Mouse (Mus musculus): ENCODE measurements around the gene Scrg1. TPM values are rescaled to one million over a fixed set of nuclear protein-coding genes. Genes with fewer than 3 reads are reported as not detected.
"Not testable (repeated sequence)": the region's sequence is repeated elsewhere in the genome, so short reads cannot be mapped to it uniquely, and the experiment has no call there.

The Scrg1 gene
- total RNA-seq, 4 experiments from 2014 or later, result 53.6 to 76.8 (median 61.3) TPM

DNA sequence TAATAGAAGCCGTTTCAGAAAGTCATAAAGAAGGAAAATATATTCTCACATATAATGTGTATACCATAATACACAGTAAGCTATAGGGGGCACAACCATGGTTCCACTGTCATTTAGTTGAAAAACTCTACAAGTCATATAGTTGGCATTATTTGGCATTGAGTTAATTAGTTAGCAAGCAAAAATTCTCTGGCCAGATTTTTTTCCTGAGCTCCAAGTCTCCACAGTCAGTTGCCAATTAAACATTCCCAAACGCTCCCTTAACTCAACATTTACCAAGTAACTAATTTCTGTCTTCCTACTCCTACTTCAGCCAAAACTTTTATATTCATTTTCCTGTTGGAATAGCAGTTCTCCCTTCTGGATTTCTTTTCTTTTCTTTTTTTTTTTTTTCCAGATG is 2.4 kb upstream of the Scrg1 start:
- DNase-seq (ENCODE audit: low spot score in 2 of 2), result no peak

DNA sequence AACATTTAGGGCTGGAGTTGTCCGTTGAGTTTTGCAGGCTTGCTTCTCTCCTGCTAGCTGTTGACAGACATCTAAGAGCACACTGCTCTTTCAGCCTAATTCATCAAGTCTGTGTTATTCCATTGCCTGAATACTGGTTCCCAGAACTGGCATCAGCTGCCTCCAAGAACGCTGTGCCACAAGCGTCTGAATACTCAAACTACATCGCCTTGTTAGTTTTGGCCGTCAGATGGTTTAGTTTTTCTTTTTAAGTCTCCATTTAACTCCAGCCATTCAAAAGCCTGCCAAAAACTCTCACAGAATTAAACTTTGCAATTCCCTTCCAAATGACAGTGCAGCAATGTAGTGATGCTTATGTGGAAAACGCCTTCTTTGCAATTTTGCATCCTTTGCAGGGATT is 1.4 kb downstream of the Scrg1 start:
- DNase-seq (ENCODE audit: low spot score in 2 of 2), result peak; percentile 38 to 42

DNA sequence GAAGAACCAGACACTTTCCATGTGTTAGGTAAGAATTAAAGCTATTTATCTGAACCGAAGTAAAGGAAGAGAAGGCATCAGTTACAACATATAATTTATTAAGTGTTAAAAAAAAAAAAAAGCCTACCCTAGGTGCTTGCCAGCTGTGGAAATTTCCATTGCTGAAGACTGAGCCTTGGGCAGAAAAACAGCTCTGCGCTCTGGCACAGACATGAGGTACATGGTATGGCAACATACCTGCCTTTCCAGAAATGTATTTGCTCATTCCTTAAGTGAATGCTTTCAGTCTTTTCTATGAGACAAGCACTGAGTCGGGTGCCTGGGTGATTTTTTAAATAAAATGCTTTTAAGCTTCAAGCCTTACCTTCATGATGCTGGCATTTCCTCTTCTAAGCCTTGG is 2.2 kb downstream of the Scrg1 start:
- DNase-seq (ENCODE audit: low spot score in 2 of 2), result no peak

DNA sequence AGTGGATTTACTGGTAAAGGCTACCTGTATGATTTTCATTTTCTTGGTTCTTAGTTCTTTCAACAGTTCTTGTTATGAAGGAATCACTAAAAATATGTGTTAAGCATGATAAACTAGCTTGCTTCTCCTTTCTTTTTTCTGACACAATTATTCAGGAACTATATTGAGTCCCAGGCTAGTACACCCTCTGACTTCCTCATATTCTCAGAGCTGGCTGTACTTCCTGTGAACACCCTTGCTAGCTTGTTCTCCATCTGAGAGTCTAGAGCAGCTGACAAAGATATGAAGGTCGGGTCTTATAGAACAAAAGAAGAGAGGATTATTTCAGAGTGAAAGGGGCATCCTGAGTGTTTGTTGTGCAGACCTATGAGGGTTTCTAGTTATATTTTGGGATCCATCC is 7.1 kb downstream of the Scrg1 start:
- no peak for DNase-seq (ENCODE audit: low spot score in 2 of 2)

DNA sequence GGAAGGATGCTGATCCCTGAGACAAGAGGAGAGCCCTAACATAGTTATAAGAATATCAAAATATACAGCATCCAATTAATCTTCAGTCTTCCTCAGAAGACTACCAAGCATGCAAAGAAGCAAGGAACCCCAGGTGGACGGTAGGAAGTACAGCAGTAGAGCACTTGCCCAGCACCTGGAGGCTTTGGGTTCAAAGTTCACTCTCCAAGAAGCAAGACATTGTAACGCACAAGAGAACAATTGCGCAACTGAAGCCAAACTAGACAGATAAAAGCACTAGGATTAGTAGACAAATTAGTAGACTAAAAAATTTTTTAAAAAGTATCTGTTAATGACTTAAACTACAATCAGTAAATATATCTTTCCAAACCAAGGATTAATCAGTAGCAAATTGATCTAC is 8.0 kb downstream of the Scrg1 start:
- no peak for DNase-seq (ENCODE audit: low spot score in 2 of 2)

DNA sequence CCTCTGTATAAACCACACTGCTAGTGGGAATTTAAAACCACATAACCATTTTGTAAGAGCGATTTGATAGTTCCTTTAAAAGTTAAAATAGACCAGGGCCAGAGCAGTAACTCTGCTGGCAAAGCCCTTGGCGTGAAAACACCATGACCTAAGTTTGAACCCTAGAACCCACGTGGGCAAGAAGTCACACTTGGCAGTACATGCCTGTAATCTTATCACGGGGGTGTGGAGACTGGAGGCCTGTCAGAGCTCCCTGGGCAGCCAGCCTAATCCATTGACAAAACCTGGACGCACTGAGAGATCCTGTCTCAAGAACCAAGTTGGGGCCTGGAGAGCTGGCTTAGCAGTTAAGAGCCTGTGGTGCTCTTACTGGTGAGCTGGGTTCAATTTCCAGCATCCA is 12.9 kb downstream of the Scrg1 start:
- DNase-seq (ENCODE audit: low spot score in 2 of 2), result no peak

DNA sequence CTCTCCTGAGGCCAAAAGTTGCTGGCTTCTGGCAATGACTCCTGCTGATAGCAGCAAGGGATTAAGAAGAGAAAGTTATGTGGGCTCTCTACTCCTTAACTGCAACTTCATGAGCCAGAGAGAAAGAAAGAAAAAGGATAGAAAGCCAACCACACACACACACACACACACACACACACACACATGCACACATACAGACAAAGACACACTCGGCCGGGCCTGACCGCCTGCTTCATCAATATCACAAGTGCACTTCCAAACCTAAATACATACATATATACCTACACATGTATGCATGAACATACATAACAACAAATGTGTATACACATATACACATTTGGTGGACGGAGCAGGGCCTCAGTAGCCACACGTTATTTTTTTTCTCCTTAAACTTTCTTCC is 15.1 kb downstream of the Scrg1 start:
- no peak for DNase-seq (ENCODE audit: low spot score in 2 of 2)

DNA sequence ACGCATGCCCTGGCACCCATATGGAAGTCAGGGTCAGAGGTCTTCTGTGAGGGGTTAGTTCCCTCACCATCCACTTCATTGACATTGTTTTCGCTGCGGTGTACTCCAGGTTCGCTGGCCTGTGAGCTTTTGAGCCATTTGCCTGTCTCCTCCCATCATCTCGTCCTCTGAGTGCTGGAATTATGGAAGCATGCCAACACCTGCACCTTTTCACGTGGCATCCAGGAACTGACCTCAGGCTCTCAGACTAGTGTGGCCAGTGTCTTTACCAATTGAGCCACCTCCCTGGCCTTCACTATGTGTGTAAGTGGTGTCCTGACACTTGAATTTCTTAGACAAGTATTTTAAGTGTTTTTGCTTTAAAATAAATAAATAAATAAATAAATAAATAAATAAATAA is 18.0 kb downstream of the Scrg1 start:
- no peak for DNase-seq (ENCODE audit: low spot score in 2 of 2)

DNA sequence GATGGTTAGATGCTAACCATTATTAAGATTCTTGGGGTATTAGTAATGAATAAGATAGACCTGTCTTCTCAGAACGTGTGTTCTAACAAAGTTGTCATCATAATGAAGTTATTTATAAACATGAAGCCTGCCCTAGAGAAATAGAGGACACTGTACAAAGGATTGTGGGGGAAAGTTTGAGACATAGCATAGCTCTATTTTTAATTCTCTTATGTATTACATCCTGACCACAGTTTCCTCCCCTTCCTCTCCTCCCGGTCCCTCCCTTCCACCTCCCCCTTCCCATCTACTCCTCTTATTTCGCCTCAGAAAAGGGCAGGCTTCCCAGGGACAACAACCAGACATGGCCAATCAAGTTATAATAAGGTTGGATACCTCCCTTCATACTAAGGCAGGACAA is 22.7 kb downstream of the Scrg1 start:
- DNase-seq (ENCODE audit: low spot score in 2 of 2), result no peak

DNA sequence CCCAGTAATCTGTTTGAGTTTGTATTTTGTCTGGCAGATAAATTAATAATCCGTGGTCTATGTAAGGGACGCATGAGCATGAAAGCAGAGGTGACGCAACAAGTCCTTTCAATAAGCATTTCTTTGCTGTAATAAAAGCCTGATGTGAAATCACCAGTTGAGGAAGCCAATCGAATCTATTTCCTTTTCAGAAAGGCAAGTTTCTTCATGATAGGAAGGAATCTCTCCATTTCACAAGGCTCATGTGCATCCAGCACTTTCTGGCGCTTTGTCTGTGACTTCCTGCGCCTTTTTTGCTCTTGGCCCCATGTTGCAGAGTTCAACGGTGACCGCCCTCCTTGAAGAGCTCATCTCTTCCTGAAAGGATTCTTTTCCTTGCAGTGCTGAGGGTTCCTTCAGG is 24.0 kb downstream of the Scrg1 start:
- no peak for DNase-seq (ENCODE audit: low spot score in 2 of 2)

DNA sequence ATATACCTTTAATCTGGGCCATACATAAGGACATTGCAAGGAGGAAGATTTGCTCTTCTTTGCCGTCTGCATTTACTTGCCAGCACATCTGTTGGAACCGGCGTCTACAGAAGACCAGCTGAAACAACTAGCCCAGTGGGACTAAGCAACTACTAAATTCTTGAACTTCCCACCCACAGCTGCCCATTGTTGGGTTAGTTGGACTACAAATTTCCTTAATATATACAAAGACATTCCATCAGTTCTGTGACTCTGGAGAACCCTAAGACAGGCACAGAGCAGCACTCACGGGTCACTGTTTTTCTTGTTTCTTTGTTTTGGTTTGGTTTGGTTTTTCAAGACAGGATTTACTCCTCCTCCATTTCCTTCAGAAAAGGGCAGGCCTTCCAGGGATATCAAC is 24.9 kb downstream of the Scrg1 start:
- DNase-seq (ENCODE audit: low spot score in 2 of 2), result no peak

DNA sequence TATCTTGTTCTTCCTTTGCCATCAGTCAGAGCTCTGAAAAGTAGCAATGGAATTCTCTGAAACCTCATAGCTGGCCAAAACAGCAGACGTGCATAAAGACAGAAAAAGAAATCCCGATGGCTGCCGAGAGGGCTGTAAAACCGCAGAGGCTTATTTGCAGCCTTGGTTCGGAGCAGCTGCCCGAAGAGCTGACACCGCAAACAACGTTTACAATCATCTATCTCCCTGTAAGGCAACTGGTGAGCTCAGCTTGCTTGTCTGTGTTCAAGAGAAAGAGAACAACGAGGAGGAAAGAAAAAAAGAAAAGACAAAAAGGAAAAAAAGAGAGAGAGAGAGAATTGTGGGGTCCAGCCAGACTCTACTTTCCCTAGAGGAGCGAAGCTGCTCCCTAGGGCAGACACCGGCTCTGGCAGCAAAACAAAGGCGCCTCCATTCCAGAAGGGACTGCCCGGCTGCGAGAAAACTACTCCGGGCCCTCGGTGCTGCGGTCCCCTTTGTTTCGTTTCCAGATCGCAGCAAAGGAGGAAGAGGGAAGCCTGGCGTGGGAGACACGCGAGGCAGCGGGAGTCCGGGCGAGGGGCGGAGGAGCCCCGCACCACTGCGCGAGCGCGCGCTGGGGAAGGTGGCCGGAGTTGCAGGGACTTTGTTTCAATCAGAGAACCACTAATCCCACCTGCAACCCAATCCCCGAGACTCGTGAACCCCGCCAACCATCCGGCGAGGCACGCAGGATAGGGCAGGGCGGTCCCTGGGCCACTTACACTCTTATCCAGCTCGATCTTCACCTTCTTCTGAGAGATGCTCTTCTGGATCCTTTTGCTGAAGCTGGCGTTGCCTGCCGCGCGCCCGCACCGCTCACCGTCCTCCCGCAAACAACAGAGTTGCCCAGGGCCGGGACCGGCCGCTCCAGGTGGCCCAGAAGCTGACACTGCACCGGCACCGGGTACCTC is 31.0 kb downstream of the Scrg1 start:
- peak in 1 of 2 experiments; percentile 24 for DNase-seq (ENCODE audit: low spot score in 2 of 2)

DNA sequence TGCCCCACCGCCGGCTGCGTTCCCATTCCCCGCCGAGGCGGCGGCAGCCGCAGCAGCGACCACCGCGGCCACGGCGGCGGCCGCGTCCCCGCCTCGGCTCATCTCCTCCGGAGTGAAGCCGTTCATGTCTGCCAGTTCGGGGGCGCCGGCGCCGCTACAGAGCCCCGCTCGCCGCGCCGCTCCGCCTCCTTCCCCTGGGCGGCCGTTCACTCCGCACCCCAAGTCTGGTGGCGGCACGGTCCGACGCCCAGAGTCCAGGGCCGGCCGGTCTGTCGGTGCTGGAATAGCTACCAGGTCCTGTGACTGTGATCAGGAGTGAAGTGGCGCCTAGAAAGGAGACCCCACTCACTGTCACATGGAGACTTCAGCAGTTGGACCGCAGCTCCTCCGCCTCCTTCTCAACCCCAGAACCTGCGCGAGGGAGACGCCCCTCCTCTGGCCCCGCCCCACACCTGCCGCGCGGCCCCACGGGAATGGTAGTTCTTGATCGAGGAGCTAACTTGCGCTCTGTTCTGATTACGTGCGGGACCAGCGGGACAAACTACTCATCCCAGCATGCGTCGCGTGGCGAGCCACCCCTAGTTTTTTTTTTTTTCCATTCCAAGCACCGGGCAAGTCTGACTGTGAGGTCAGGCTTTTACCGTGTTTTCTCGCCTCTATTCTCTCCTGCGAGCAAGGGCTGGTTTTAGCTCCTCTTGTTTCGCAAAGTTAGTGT is 31.9 kb downstream of the Scrg1 start, which contains the start of gene Sap30:
Sap30 (minus strand) TSS at position 420 of the 715 bp plus-strand sequence.
- DNase-seq (ENCODE audit: low spot score in 2 of 2), result peak; percentile 96 to 97

DNA sequence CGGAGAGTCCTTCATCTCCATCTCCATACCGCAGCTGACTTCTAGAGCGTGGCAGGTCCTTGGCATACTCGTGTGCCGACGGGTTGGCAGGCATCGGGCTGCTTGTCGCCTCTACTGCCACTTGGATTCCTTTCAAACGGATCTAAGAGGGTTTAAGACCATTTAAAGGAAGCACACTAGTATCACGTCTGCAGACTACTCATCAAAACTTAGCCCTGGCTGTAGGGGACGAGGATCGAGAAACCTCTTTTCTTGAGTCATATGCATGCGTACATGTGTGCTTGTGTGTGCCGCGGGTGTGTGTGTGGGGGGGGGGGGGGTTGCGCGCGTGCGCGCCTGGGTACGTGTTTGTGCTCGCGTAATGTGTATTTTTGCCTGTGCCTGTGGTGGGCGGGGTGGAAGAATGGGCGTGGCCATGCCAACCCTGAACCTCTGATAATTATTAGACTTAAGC is 32.6 kb downstream of the Scrg1 start:
- peak in 1 of 2 experiments; percentile 34 for DNase-seq (ENCODE audit: low spot score in 2 of 2)

DNA sequence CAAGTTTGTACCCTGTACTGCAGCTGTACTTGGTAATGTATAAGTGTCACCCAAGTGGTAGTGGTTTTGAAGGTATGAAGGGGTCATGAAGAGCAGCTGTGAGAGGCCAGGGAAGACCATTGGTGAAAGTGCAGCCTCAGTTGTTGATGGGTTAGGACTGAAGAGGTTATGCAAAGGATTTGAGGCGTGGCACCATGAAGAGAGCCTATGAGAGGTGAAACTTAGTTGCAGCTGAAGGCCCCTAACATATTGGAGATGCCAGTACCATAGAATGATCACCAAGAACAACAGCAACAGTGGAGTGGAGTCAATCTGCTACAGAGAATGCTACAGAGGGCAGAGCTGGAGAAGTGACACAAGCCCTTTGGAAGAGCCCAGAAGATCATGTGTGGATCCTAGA is 33.6 kb downstream of the Scrg1 start:
- DNase-seq (ENCODE audit: low spot score in 2 of 2), result no peak

DNA sequence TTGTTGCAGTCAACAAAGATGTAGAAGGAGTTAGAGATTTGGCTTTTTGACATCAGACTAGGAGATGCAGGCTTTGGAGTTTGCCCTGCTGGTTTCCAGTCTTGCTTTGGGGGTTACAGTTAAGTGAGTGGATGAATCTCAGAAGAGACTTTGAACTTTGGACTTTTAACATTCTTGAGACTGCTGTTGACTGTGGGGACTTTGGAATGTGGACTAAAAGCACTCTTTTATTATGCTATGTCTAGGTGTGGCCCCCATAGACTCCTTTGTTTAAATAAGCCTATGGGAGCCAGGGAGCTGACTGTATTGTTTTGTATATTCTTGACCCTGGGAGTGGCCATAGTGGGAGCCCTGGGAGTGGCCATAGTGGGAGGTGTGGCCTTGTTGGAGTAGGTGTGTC is 34.2 kb downstream of the Scrg1 start:
- DNase-seq (ENCODE audit: low spot score in 2 of 2), result no peak

DNA sequence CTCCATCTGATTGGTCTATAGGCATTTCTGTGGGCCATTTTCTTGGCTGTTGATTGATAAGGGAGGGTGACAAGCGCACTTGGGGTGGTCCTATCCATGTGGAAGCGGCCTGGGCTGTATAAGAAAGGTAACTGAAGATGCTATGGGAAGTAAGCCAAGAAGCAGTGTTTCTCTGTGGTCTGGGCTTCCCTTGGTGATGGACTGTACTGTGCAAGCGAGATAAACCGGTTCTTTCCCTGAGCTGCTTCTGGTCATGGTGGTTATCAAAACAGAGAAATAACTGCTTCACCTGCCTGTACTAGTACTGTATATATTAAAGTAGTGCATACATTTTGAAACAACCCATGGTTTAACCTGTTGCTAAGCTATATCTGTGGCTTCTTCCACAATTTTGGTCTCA is 36.1 kb downstream of the Scrg1 start:
- DNase-seq (ENCODE audit: low spot score in 2 of 2), result no peak

DNA sequence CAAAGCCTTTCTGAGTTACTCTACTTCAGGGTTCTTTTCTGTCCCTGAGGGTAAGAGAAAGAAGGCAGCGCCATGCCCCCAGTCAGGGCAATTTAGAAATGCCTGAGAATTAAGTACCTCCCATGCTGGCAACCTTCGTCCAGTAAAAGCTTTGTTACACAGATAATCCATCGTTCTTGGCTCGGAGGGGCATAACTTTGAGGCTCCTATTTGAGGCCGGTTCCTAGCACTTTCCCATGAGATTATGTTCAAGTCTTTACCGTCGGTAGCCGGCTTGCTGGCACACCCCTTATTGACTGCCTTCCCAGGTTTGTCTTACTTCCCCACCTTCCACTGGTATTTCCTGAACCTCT is 42.7 kb downstream of the Scrg1 start:
- no peak for DNase-seq (ENCODE audit: low spot score in 2 of 2)

DNA sequence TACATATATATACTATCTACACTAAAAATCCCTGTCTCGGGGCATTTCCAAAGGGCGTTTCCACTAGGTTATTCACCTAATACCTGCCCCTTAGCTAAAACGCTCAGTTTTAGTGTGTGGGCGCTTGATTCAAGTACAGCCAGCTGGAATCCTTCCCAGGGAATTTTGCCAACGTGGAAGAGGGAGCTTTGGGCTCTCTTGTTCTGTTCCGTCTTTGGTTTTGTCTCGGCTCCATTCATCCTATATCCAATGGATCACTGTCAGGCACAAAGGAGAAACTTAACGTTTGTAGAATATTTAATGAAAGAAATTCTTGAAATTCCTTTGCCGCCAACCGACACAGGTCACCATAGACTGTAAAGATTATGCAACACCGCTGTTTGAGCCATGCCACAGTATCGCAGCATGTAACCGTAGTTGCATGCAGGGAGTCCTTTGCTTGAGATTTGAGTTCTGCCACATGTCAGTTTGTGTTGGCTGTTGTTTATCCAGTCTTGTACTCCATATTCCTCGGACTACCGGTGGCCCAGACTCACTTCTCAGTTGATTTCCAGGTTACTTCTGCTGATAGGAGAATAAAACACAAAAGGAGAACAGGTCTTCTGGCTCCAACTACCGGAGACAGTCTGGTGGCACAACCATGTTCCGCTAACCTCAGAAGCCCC is 43.3 kb downstream of the Scrg1 start:
- peak in 1 of 2 experiments; percentile 39 for DNase-seq (ENCODE audit: low spot score in 2 of 2)

DNA sequence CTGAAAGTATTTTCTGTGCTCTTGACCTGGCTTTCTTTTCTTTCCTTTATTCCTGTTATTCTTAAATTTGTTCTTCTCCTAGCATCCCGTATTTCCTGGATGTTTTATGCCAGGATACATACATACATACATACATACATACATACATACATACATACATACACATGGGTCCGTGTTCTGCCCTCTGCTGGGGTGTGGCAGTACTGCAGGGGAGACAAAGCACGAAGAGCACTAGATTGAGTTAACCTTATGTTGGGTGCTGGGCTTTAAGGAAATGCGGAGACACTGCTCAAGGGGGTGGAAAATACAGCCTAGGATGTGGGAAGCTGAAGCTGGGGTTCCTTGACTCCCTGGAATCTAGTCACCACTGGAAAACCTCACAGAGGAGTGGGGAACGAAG is 47.9 kb downstream of the Scrg1 start:
- DNase-seq (ENCODE audit: low spot score in 2 of 2), result peak in 1 of 2 experiments; percentile 53

DNA sequence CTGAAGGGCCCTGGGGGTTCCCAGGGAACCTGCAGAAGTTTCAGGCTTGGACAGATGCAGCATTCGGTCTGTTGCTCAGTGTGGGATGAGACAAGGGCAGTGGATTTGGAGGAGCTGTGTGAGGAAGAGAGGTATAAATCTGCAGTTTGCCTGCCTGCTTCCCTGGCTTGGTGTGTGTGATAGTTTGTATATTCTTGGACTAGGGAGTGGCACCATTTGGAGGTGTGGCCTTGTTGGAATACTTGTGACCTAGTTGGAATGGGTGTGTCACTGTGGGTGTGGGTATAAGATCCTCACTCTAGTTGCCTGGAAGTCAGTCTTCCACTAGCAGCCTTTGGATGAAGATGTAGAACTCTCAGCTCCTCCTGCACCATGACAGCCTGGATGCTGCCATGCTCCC is 49.8 kb downstream of the Scrg1 start:
- not testable (repeated sequence) for DNase-seq (ENCODE audit: low spot score in 2 of 2)

DNA sequence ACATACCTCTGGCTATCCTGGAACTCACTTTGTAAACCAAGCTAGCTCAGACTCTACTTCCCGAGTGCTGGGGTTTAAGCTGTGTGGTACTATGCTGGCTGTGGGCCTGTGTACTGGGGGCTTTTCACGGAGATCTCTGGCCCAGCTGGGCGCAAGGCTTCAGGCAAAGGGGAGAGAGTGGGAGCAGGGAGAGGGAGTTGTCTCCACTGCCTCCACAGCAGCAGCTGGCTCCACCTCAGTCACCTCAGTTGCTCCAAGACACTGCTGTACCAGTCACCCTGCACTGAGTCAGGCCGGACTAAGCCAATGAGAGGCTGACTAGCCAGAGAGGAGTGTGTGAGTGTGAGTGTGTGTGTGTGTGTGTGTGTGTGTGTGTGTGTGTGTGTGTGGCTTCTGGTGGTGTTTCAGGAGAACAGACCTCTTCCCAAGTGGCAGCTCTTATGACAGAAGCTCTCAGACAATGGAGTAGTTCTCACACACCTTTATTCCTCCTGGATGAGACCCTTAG is 51.9 kb downstream of the Scrg1 start:
- DNase-seq (ENCODE audit: low spot score in 2 of 2), result no peak
